Mouse (Mus musculus) lung, postnatal 25 days (tissue): Measurements from ENCODE around the gene Phf11c.
"Not testable (repeated sequence)": the region's sequence is repeated elsewhere in the genome, so short reads cannot be mapped to it uniquely, and the experiment has no call there.

ENCODE experiments used
- DNase-seq: peaks from one replicate; pipeline ENCODE4 v3.0.0; 2022; ENCODE audit warnings: low spot score

Phf11c gene

DNA sequence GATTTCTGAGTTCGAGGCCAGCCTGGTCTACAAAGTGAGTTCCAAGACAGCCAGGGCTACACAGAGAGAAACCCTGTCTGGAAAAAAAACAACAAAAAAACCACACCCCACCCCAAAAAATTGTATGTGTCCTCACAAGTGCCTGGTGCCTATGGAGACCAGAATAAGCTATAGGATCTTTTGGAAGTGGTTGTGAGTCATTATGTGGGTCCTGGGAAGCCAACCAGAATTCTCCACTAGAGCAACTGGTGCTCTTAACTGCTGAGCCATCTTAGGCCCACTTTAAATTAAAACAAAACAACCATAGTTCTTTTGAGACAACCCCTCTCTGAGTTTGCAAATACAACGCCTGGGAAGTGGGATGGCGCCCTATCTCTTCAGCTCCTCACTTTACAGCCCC lies at the start of gene Phf11c:
Gene Phf11c (minus strand): TSS at position 101 of the 400 bp plus-strand sequence.
- DNase-seq, result no peak

DNA sequence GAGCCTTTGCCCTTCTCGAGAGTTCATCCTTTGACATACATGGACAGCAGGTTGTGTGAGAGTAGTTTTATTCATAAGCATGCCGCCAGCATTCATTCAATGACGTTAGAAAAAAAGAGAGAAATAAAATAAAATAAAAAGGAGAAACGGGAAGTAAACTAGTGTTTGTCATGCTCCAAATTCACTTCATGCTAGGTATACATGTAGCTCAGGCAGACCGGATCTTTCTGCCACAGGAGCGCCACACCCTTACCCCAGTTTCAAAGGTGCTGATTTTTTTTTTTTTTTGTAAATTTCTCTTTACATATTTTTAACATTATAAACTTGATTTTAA lies 46.3 kb upstream of the Phf11c start:
- DNase-seq, result no peak

DNA sequence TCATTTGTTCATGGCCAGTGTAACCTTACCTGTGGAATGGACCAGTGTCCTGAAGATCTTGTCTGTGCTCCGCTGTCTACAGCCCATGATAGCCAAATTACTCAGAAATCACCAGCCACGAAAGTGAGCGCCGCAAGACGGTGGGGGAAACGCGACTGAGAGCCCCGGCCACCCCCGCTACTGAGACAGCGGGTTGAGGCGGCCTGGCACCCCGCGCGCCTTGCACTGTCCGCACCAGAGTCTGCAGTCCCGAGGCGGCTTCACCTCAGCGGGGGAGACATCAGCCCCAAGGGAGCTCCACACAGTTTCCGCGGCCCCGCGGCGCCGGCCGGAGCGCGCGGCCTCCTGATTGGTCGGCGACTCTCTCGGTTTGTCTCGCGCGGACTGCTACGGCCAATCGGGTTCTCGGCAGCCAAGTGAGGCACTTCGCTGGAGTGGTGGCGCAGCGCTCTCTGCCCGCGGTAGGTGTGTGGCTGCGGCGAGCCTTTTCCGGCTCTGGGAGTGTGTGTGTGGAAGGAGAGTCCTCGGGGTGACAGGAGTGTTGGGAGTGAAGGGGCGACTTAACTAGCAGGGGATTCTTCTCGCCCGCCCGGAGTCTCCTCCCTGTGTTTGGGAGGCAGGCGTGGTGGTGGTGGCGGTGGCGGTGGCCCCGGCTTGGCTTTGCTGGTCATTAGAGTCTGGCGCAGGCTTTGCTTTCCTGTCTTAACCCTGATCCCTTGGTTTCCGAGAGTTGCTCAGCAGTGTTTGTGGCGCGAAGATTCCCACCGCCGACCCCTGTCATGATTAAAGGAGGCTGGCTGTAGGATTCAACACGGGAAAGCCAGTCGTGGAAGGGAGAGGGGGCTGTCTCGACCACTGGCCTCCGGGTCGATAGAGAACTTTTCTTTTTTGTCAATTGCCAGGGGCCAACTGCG lies 45.6 kb upstream of the Phf11c start, which contains the start of the genes Setdb2 and Cab39l:
Gene Setdb2 (minus strand): TSS at position 327 of the 914 bp plus-strand sequence.
Gene Cab39l (plus strand): TSS at position 415 of the 914 bp plus-strand sequence.
- peak; percentile 97 for DNase-seq

- DNase-seq, result no peak
Measured at GRCm38 (mm10) chr14:59440039-59440438, 44.9 kb upstream of the Phf11c start.

DNA sequence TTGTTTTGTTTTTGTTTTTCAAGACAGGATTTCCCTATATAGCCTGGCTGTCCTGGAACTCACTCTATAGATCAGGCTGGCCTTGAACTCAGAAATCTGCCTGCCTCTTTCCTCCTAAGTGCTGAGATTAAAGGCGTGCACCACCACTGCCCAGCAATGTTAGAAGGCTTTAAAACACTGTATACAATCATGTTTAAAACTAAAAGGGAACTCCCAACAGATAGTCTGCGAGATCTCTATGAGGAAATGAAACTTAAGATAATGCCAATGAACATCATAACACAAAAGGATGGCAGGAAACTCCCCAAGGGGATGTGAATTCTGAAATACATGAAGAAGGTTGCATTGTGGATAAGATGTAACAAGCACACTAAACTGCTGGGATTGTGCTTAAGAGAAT lies 43.3 kb upstream of the Phf11c start:
- peak; percentile 14 for DNase-seq

- DNase-seq, result no peak
Measured at GRCm38 (mm10) chr14:59437398-59437797, 42.2 kb upstream of the Phf11c start.

DNA sequence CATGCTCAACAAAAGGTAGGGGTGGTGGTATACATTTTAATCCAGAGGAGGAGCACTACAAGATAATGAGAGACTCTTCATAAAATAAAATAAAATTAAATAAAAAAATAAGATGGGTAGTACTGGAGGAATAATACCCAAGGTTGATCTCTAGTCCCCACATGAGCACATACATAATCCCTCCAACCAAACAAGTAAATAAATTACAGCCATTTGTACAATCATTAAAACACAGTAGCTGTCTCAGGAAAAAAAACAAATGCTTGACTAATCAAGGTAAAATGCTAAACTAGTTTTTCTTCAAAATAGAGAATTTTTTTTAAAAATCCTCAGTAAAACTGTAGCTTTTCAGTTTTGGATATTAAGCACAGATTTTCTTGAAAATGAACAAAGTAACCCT lies 40.0 kb upstream of the Phf11c start:
- DNase-seq, result no peak

DNA sequence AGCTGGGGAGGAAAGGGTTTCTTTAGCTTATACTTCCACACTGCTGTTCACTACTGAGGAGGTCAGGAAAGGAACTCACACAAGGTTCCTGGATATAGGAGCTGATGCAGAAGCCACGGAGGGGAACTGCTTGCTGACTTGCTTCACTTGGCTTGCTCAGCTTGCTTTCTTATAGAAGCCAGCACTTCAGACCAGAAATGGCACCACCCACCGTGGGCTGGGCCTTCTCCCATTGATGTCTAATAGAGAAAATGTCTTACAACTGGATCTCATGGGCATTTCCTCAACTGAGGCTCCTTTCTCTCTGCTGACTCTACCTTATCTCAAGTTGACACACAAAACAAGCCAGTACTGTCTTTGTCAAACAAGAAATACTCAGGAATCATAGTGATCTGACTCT lies 38.7 kb upstream of the Phf11c start:
- no peak for DNase-seq

GRCm38 (mm10) chr14:59430556-59430955 lies 35.4 kb upstream of the Phf11c start:
- DNase-seq, result no peak

DNA sequence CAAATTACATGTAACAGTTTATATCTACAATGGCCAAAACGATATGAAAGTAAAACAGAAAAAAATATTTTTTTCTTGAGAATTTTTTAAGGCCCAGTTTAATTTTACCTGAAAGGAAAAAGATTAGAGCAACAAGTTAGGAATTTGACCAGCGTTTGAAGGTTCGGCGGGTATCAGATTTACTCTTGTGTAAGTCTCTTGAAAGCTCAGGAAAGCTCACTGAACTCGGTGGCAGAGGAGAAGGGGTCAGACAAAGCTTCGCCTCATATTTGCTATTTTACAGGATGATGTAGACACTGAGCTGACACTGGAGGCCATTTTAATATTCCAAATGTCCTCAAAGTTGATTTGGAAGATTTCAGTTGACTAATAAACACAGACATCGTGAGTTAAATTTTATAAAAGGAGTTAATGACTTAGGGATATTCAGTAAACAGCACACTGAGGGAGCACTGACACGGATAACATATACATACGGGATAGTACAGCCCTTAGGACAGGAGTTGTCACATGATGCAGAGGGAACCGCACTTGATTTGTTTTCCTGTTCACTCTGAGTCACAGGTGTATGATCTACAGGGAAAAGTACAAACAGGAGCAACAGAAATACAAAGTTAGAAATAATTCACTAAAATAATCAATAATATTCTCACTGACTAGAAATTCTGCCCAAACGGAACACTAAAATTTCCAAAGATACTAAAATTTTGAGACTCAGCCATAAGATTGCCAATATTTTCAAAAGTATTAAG lies 27.9 kb upstream of the Phf11c start:
- DNase-seq, result no peak

- no peak for DNase-seq
Measured at GRCm38 (mm10) chr14:59418171-59418570, 23.0 kb upstream of the Phf11c start.

GRCm38 (mm10) chr14:59414979-59415378 lies 19.8 kb upstream of the Phf11c start:
- not testable (repeated sequence) for DNase-seq

DNA sequence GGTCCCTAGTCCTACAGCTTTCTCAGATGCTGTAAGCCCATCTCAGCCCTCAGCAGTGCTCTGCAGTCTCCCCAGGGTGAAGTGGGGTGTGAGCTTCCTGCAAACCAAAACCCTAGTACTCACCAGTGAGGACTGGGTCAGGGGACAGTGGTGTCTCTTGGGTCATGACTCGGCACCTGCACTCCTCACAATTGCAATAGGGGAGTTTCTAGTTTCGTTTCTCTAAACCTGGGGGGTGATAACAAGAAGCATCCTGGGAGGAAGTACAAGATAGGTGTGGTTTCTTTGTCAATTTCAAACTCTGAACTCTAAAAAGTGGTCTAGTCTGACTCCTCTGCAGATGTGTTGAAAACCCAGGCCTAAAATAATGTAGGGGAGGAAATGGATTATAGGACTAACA lies 1.8 kb upstream of the Phf11c start:
- peak; percentile 40 for DNase-seq

DNA sequence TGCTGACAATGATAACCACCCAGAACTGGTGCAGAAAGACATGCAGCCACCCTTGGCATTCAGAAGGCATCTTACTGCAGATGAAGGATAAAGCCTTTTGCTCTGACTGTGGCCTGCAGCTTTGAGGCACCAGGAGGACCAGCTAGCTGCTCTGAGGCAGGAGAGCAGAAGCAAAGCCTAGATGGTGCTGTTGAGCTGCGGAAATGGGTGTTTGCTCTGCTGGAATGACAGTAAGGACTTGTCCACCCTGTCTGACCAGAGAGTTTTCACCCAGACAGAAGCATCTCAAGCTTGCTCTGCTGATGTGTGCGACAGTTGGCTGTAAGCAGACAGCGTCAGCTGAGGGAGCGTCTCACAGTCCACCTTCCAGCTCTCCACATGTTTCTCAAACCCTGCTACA lies 5.0 kb downstream of the Phf11c start:
- DNase-seq, result not testable (repeated sequence)

DNA sequence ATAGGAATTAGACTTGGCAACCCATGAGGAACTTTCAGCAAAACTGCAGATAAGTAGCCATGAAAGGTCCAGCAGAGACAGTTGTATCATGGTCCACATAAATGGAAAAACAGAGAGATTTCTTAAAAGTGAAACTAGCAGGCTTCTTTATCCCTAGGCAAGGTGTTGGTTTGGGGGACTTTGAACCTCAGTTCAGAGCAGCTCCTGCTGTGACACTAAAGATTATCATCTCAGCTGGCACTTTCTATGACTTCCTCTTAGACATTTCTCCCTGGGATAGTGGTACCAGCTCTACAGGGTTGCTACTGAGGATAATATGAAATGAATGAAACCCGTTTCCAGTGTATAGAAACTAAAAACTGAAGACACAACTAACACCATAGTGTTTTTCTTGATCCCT lies 5.6 kb downstream of the Phf11c start:
- DNase-seq, result no peak

DNA sequence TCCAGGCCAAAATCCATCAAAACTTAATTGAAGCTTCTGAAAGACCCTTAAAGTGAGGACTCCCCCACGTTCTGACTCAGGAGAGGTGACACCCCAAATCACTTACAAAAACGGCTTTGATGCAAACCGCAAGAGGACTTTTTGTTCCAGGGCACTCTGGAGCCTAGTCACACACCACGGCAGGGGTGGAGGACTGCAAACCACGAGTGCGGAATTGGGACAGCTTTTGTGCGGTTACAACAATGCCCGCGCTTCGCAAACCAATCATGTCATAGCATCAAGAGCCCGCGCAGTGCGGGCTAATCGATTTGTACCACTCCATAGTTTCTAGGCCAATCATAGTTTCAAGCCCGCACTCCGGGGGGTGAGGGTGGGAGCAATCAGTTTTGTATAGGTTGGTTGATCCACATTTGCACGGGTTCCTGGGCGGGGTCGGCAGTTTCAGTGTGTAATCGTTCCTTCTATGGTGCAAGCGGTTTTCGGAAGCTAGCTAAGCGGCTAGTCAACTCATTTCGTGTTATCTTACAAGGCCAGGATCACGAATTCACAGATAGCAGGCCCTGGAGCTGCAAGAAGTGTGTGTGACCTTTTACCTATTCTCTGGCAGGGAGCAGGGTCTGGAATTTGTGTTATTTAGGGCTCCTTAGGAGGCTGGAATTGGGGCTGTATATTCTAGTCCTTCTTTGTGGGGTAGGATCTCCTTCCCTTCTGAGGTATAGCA lies 24.7 kb downstream of the Phf11c start:
- DNase-seq, result no peak

DNA sequence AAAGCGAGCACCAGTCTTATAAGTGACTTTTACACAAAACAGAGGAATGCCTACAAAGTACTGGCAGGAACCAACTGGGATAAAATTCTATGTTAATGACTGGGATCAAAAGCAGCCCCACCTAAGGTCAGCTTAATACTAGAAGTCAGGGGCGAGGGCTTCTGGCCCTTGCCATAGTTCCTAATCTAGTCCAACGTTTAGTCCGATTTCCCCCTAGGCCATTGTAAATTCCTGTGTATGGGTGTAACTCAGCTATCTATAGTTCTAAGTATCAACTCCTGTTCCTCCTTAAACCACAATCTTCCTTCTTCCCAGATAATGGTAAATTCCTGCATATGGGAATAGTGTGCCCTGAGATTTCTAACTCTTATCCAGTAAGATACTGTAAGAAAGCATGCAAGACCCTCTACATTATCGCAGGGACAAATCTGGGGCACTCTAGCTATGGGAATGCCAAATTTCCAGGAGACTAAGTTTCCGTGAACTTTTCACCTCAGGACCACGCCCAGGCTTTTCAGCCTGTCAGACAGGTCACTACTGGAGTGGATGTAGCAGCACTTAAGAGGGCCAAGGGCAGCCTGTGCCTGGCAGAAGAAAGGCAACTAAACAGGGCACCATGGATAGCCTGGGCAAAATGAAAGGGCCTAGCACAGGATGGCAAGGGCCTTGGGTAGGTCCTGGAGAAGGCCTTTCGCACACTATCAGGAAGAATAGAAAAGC lies 28.6 kb downstream of the Phf11c start:
- peak; percentile 14 for DNase-seq

GRCm38 (mm10) chr14:59365244-59365644 lies 29.9 kb downstream of the Phf11c start, which contains the start of gene Phf11d:
Gene Phf11d, minus strand, starts transcription at chr14:59365470.
- peak; percentile 85 for DNase-seq

DNA sequence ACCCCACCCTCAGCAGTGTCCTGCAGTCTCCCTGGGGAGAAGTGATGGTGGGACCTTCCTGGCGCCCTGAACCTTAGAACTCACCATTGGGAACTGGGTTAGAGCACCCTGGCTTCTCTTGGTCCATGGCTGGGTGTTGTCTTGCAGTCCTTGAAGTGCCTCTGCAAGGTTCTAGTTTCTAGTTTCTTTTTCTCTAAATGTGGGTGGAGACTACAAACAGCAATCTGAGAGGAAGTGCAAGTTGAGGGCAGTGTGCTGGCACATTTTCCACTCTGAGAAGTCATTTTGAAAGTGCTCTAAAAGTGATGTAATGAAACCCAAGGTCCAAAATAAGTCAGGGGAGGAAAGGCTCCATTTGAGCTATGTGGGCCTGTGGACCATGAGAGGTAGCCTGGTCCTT lies 54.0 kb downstream of the Phf11c start, which contains the start of gene Phf11b:
Gene Phf11b (minus strand): TSS at position 163 of the 400 bp plus-strand sequence.
- peak; percentile 54 for DNase-seq

- DNase-seq, result no peak
Measured at GRCm38 (mm10) chr14:59339541-59339940, 55.6 kb downstream of the Phf11c start.

DNA sequence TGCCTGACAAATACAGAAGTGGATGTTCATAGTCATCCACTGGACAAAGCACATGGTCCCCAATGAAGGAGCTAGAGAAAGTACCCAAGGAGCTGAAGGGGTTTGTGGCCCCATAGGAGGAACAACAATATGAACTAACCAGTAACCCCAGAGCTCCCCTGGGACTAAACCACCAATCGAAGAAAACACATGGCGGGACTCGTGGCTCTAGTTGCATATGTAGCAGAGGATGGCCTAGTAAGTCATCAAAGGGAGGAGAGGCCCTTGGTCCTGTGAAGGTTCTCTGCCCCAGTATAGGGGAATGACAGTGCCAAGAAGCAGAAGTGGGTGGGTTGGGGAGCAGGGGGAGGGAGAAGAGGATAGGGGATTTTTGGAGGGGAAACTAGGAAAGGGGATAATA lies 59.1 kb downstream of the Phf11c start:
- DNase-seq, result not testable (repeated sequence)
